Mouse (Mus musculus) ES-E14 (cell line): Measurements from ENCODE around the gene Dock9.

ENCODE experiments used
- CHD2 ChIP-seq: IDR thresholded peaks from 2 replicates; pipeline ENCODE4 v1.6.1; 2014; ENCODE audit warnings: mild to moderate bottlenecking, low read depth, low read length, inconsistent platforms
- MAFK ChIP-seq: IDR thresholded peaks from 2 replicates; pipeline ENCODE4 v1.6.1; 2014; ENCODE audit warnings: mild to moderate bottlenecking, low read depth, low read length, inconsistent platforms; ENCODE audit not compliant: insufficient read depth

- TF ChIP-seq CHD2 (no peak), MAFK (no peak)
Measured at GRCm38 (mm10) chr14:121521709-121522108, 275.9 kb downstream of the Dock9 start.
